Mouse (Mus musculus) T-helper 2 cell (primary cell): Measurements from ENCODE around the gene Elp1.

Source experiments
- in situ Hi-C: fragments of 300-600 bp; cut with MboI, MseI; formaldehyde crosslinking; loops from one replicate; pipeline ENCODE4 v1.15.1; 2025; ENCODE audit warnings: high pct_unique_total_duplicates

Gene Elp1

GRCm38 (mm10) chr4:56771065-56771464, 31.1 kb downstream of the Elp1 start:
- in situ Hi-C loops = loop anchor here (25.0 kb wide), 1 partner anchor 1141 kb away; the partner anchor contains the start of gene D630039A03Rik

GRCm38 (mm10) chr4:56768913-56769312, 33.2 kb downstream of the Elp1 start:
- in situ Hi-C loops = loop anchor here (25.0 kb wide), 1 partner anchor 1143 kb away; the partner anchor contains the start of gene D630039A03Rik

GRCm38 (mm10) chr4:56767861-56768284, 34.3 kb downstream of the Elp1 start:
- in situ Hi-C loops = loop anchor here (25.0 kb wide), 1 partner anchor 1144 kb away; the partner anchor contains the start of gene D630039A03Rik

- in situ Hi-C loops = loop anchor here (25.0 kb wide), 1 partner anchor 1155 kb away; the partner anchor contains the start of gene D630039A03Rik
These were observed 44.4 kb downstream of the Elp1 start for GRCm38 (mm10) chr4:56757693-56758092.

GRCm38 (mm10) chr4:56756966-56757600, 45.0 kb downstream of the Elp1 start:
- in situ Hi-C loops = loop anchor here (25.0 kb wide), 1 partner anchor 1155 kb away; the partner anchor contains the start of gene D630039A03Rik

- in situ Hi-C loops = loop anchor here (25.0 kb wide), 1 partner anchor 1156 kb away; the partner anchor contains the start of gene D630039A03Rik
These were observed 46.1 kb downstream of the Elp1 start for GRCm38 (mm10) chr4:56756021-56756420.

- in situ Hi-C loops = loop anchor here (10.0 kb wide), 1 partner anchor 407 kb away; no protein-coding TSS in a partner anchor
These were observed 54.7 kb downstream of the Elp1 start for GRCm38 (mm10) chr4:56747456-56747855.

- in situ Hi-C loops = loop anchor here (10.0 kb wide), 1 partner anchor 408 kb away; no protein-coding TSS in a partner anchor
These were observed 55.8 kb downstream of the Elp1 start for GRCm38 (mm10) chr4:56746345-56746744.

- in situ Hi-C loops = loop anchor here (10.0 kb wide), 1 partner anchor 411 kb away; no protein-coding TSS in a partner anchor
These were observed 58.6 kb downstream of the Elp1 start, which contains the start of gene Actl7a for GRCm38 (mm10) chr4:56743363-56744195. Gene Actl7a (plus strand): TSS chr4:56743413.

- in situ Hi-C loops = loop anchor here (10.0 kb wide), 1 partner anchor 412 kb away; no protein-coding TSS in a partner anchor
These were observed 59.4 kb downstream of the Elp1 start for GRCm38 (mm10) chr4:56742698-56743097.

GRCm38 (mm10) chr4:56741041-56741493, 61.1 kb downstream of the Elp1 start, which contains the start of gene Actl7b:
Gene Actl7b (minus strand): TSS chr4:56741443.
- in situ Hi-C loops = loop anchor here (10.0 kb wide), 1 partner anchor 414 kb away; no protein-coding TSS in a partner anchor

GRCm38 (mm10) chr4:56740611-56741010, 61.5 kb downstream of the Elp1 start:
- in situ Hi-C loops = loop anchor here (10.0 kb wide), 1 partner anchor 414 kb away; no protein-coding TSS in a partner anchor

- in situ Hi-C loops = loop anchor here (10.0 kb wide), 1 partner anchor 415 kb away; no protein-coding TSS in a partner anchor
These were observed 62.1 kb downstream of the Elp1 start, which contains the start of gene Gm26657 for GRCm38 (mm10) chr4:56740020-56740485. Gene Gm26657 (plus strand): TSS chr4:56740070.

- in situ Hi-C loops = no loop called here
These were observed 76.3 kb downstream of the Elp1 start for GRCm38 (mm10) chr4:56725839-56726238.

GRCm38 (mm10) chr4:56723237-56723636, 78.9 kb downstream of the Elp1 start:
- in situ Hi-C loops = no loop called here

GRCm38 (mm10) chr4:56722346-56722745, 79.8 kb downstream of the Elp1 start:
- in situ Hi-C loops = no loop called here

GRCm38 (mm10) chr4:56721469-56721868, 80.7 kb downstream of the Elp1 start:
- in situ Hi-C loops = no loop called here

- in situ Hi-C loops = no loop called here
These were observed 81.7 kb downstream of the Elp1 start for GRCm38 (mm10) chr4:56720403-56720802.

- in situ Hi-C loops = no loop called here
These were observed 82.7 kb downstream of the Elp1 start for GRCm38 (mm10) chr4:56719456-56719855.

GRCm38 (mm10) chr4:56718573-56719442, 83.3 kb downstream of the Elp1 start:
- in situ Hi-C loops = no loop called here
